Mouse (Mus musculus) embryo, embryonic 10 days (tissue): ENCODE measurements at regions not wholly inside any gene's neighbourhood (a gene's known extent, or its start where the extent isn't known, plus 50 kb on each side); places are given as distances from the start of the nearest gene placed in this dataset.
A peak's percentile ranks its signal among the peaks of the same experiment; 100 is the strongest.

ENCODE experiments used
- DNase-seq: peaks from one replicate; pipeline ENCODE4 v3.0.0-alpha.2; 2015; ENCODE audit warnings: low spot score

- DNase-seq, result no peak
Observed at GRCm38 (mm10) chr10:96860366-96860765, 243.6 kb downstream of the Btg1 start.

GRCm38 (mm10) chr10:96863230-96863629 is 246.4 kb downstream of the Btg1 start:
- DNase-seq, result no peak

- no peak for DNase-seq
Observed at GRCm38 (mm10) chr10:96866468-96866867, 249.7 kb downstream of the Btg1 start.

GRCm38 (mm10) chr10:96871559-96872160 is 254.9 kb downstream of the Btg1 start:
- no peak for DNase-seq

GRCm38 (mm10) chr10:96874646-96875045 is 257.8 kb downstream of the Btg1 start:
- DNase-seq, result no peak

GRCm38 (mm10) chr10:96875676-96876075 is 258.9 kb downstream of the Btg1 start:
- DNase-seq, result no peak

GRCm38 (mm10) chr10:96879425-96879824 is 262.6 kb downstream of the Btg1 start:
- no peak for DNase-seq

GRCm38 (mm10) chr10:96880771-96881170 is 264.0 kb downstream of the Btg1 start:
- DNase-seq, result no peak

- DNase-seq, result no peak
Observed at GRCm38 (mm10) chr10:96881212-96881611, 264.4 kb downstream of the Btg1 start.

- no peak for DNase-seq
Observed at GRCm38 (mm10) chr10:96881660-96882059, 264.9 kb downstream of the Btg1 start.

- DNase-seq, result no peak
Observed at GRCm38 (mm10) chr10:96901150-96901549, 284.3 kb downstream of the Btg1 start.

- no peak for DNase-seq
Observed at GRCm38 (mm10) chr10:96905098-96905809, 288.4 kb downstream of the Btg1 start.

- DNase-seq, result no peak
Observed at GRCm38 (mm10) chr10:96909661-96910315, 293.0 kb downstream of the Btg1 start.

GRCm38 (mm10) chr10:96921181-96921580 is 304.4 kb downstream of the Btg1 start:
- no peak for DNase-seq

- no peak for DNase-seq
Observed at GRCm38 (mm10) chr10:96924266-96924672, 307.5 kb downstream of the Btg1 start.

- DNase-seq, result no peak
Observed at GRCm38 (mm10) chr10:96924722-96925121, 307.9 kb downstream of the Btg1 start.

- no peak for DNase-seq
Observed at GRCm38 (mm10) chr10:96925771-96926170, 309.0 kb downstream of the Btg1 start.

GRCm38 (mm10) chr10:96934661-96935060 is 317.9 kb downstream of the Btg1 start:
- peak; percentile 38 for DNase-seq

- DNase-seq, result no peak
Observed at GRCm38 (mm10) chr10:96940887-96941518, 324.2 kb downstream of the Btg1 start.

- DNase-seq, result no peak
Observed at GRCm38 (mm10) chr10:96944229-96944628, 327.4 kb downstream of the Btg1 start.

- DNase-seq, result no peak
Observed at GRCm38 (mm10) chr10:96947971-96948370, 331.2 kb downstream of the Btg1 start.

- no peak for DNase-seq
Observed at GRCm38 (mm10) chr10:96948871-96949270, 332.1 kb downstream of the Btg1 start.
